Mouse (Mus musculus) embryonic fibroblast, embryonic 13.5 days (primary cell): Measurements from ENCODE around the gene Cldnd2. TPM values are rescaled to one million over a fixed set of nuclear protein-coding genes. Genes with fewer than 3 reads are reported as not detected.

Experiments used
- H3K27ac ChIP-seq: 2 replicates; pipeline ENCODE4 v1.5.1; 2012; ENCODE audit warnings: low read length, control low read depth, inconsistent platforms; ENCODE audit not compliant: insufficient read depth
- H3K4me1 ChIP-seq: 2 replicates; pipeline ENCODE4 v1.6.1; 2011; ENCODE audit warnings: low read length; ENCODE audit not compliant: control insufficient read depth, insufficient read depth
- H3K4me3 ChIP-seq: 2 replicates; pipeline ENCODE4 v1.5.1; 2011; ENCODE audit warnings: mild to moderate bottlenecking, control low read depth, low read length; ENCODE audit not compliant: insufficient read depth
- CTCF ChIP-seq: IDR thresholded peaks from 2 replicates; pipeline ENCODE4 v1.5.1; 2011; ENCODE audit warnings: mild to moderate bottlenecking, control low read depth, low read length, moderate library complexity, borderline replicate concordance; ENCODE audit not compliant: insufficient read depth
- POLR2A ChIP-seq: IDR thresholded peaks from 2 replicates; pipeline ENCODE4 v1.6.1; 2011; ENCODE audit warnings: low read depth, mild to moderate bottlenecking, control low read depth, low read length, moderate library complexity
- polyA plus RNA-seq: library from polyadenylated mRNA; stranded (reverse); fragments of >200 nt; gene quantifications from 2 replicates; pipeline ENCODE4 v1.2.4, GENCODE M21; 2011; ENCODE audit warnings: low read depth; ENCODE audit not compliant: missing spikeins, insufficient read length

The Cldnd2 gene
- polyA plus RNA-seq, 1 experiment: not detected

GRCm38 (mm10) chr7:43463976-43464375 lies 23.4 kb downstream of the Cldnd2 start:
- TF ChIP-seq POLR2A (no peak), CTCF (no peak)
- Histone ChIP-seq H3K4me1 (no peaks in the 10 kb centered on the region), H3K4me3 (no peak overlapping the region), H3K27ac (no peak overlapping the region)

GRCm38 (mm10) chr7:43464864-43465343 lies 24.3 kb downstream of the Cldnd2 start:
- Histone ChIP-seq H3K4me3 (peak overlapping the region; percentile 61), H3K27ac (no peak overlapping the region), H3K4me1 (no peaks in the 10 kb centered on the region)
- TF ChIP-seq POLR2A (no peak), CTCF (peak; percentile 40; the same call in 1 of the 2 replicates)

GRCm38 (mm10) chr7:43465344-43466098 lies 24.9 kb downstream of the Cldnd2 start:
- peak overlapping the region; percentile 61 for H3K4me3 ChIP-seq
- H3K4me1 ChIP-seq: no peaks in the 10 kb centered on the region
- H3K27ac ChIP-seq: no peak overlapping the region
- TF ChIP-seq POLR2A (peak; percentile 37), CTCF (no peak)

- Histone ChIP-seq H3K4me3 (peak overlapping the region; percentile 61), H3K4me1 (no peaks in the 10 kb centered on the region), H3K27ac (no peak overlapping the region)
- TF ChIP-seq POLR2A (no peak), CTCF (peak; percentile 95)
Measured at GRCm38 (mm10) chr7:43466099-43466694, 25.6 kb downstream of the Cldnd2 start.

- H3K4me3 ChIP-seq: no peak overlapping the region
- no peaks in the 10 kb centered on the region; the same call in 1 of the 2 replicates for H3K4me1 ChIP-seq
- H3K27ac ChIP-seq: no peak overlapping the region
- TF ChIP-seq CTCF (no peak), POLR2A (no peak)
Measured at GRCm38 (mm10) chr7:43470373-43470772, 29.8 kb downstream of the Cldnd2 start.

- H3K4me1 ChIP-seq: peaks cover 4% of the 10 kb centered on the region
- TF ChIP-seq POLR2A (no peak), CTCF (no peak)
- no peak overlapping the region for H3K4me3 ChIP-seq
- no peak overlapping the region for H3K27ac ChIP-seq
Measured at GRCm38 (mm10) chr7:43475706-43476105, 35.1 kb downstream of the Cldnd2 start.

GRCm38 (mm10) chr7:43476376-43476775 lies 35.8 kb downstream of the Cldnd2 start:
- no peak for TF ChIP-seq POLR2A
- TF ChIP-seq CTCF: no peak
- Histone ChIP-seq H3K4me3 (no peak overlapping the region), H3K27ac (no peak overlapping the region), H3K4me1 (peaks cover 10% of the 10 kb centered on the region)

- Histone ChIP-seq H3K27ac (0 out of 2 replicates have a peak overlapping the region, but pooled peaks have one; percentile 37), H3K4me1 (peaks cover 20% of the 10 kb centered on the region), H3K4me3 (no peak overlapping the region)
- no peak for TF ChIP-seq CTCF
- no peak for TF ChIP-seq POLR2A
Measured at GRCm38 (mm10) chr7:43481191-43481590, 40.6 kb downstream of the Cldnd2 start.

GRCm38 (mm10) chr7:43482090-43482716 lies 41.6 kb downstream of the Cldnd2 start:
- H3K4me3 ChIP-seq: no peak overlapping the region
- no peak overlapping the region for H3K27ac ChIP-seq
- H3K4me1 ChIP-seq: peaks cover 20% of the 10 kb centered on the region
- TF ChIP-seq CTCF: no peak
- no peak for TF ChIP-seq POLR2A
